Mouse (Mus musculus) limb, embryonic 14.5 days (tissue): ENCODE results near the gene Ikzf1. TPM values are rescaled to one million over a fixed set of nuclear protein-coding genes. Genes with fewer than 3 reads are reported as not detected.

Experiments
- ATAC-seq: fragments of 200-750 bp; cut with Nextera tagmentation; 2 replicates; pipeline ENCODE4 v1.8.0; 2017; ENCODE audit warnings: low read depth, moderate number of reproducible peaks, moderate TSS enrichment; ENCODE audit not compliant: low FRiP score
- DNase-seq: peaks from one replicate; pipeline ENCODE4 v3.0.0-alpha.2; 2015; ENCODE audit warnings: low spot score
- H3K27ac ChIP-seq: fragments of 300-500 bp; sonication (generic); replicated peaks from 2 replicates; pipeline ENCODE4 v1.5.1; 2014; ENCODE audit warnings: low read depth, mild to moderate bottlenecking, low read length, moderate library complexity, mixed read lengths
- H3K27me3 ChIP-seq: fragments of 300-500 bp; sonication (generic); 2 replicates; pipeline ENCODE4 v1.6.1; 2014; ENCODE audit warnings: low read length, mixed read lengths; ENCODE audit not compliant: control insufficient read depth, insufficient read depth
- H3K36me3 ChIP-seq: fragments of 300-500 bp; sonication (generic); 2 replicates; pipeline ENCODE4 v1.6.1; 2014; ENCODE audit warnings: mild to moderate bottlenecking, low read length, moderate library complexity, mixed read lengths; ENCODE audit not compliant: control insufficient read depth, insufficient read depth
- H3K4me1 ChIP-seq: fragments of 300-500 bp; sonication (generic); 2 replicates; pipeline ENCODE4 v1.6.1; 2014; ENCODE audit warnings: antibody characterized with exemption, low read length, mixed read lengths; ENCODE audit not compliant: control insufficient read depth, insufficient read depth
- H3K4me2 ChIP-seq: fragments of 300-500 bp; sonication (generic); replicated peaks from 2 replicates; pipeline ENCODE4 v1.6.1; 2014; ENCODE audit warnings: low read depth, mild to moderate bottlenecking, low read length, moderate library complexity; ENCODE audit not compliant: severe bottlenecking
- H3K4me3 ChIP-seq: fragments of 300-500 bp; sonication (generic); replicated peaks from 2 replicates; pipeline ENCODE4 v1.5.1; 2014; ENCODE audit warnings: low read length
- H3K9ac ChIP-seq: fragments of 300-500 bp; sonication (generic); 2 replicates; pipeline ENCODE4 v1.6.1; 2014; ENCODE audit warnings: mild to moderate bottlenecking, low read depth, low read length, moderate library complexity; ENCODE audit not compliant: severe bottlenecking
- H3K9me3 ChIP-seq: fragments of 300-500 bp; sonication (generic); 2 replicates; pipeline ENCODE4 v1.6.1; 2016; ENCODE audit warnings: low read length; ENCODE audit not compliant: control insufficient read depth
- POLR2A ChIP-seq: fragments of 200-500 bp; IDR thresholded peaks from 2 replicates; pipeline ENCODE4 v1.8.0; 2012; ENCODE audit warnings: inconsistent platforms, mild to moderate bottlenecking, moderate library complexity, borderline replicate concordance; ENCODE audit not compliant: insufficient read depth, insufficient read length; ENCODE audit errors: extremely low read depth
- WGBS: fragments of 180-500 bp; shearing (Covaris S2); extraction: QIAGEN DNeasy Blood & Tissue Kit; methylation state at CpG from one replicate; pipeline ENCODE4 v1.1.7; 2014; 5-methylcytosine and 5-hydroxymethylcytosine counted together
- polyA plus RNA-seq, 2 experiments: library from polyadenylated mRNA; depleted of rRNA in 1 of 2; stranded (reverse) in 1 of 2; unstranded in 1 of 2; fragments of >200 nt; fragmentation: Nextera tagmentation in 1 of 2; extraction: Ambion mirVana in 1 of 2; gene quantifications; 2 replicates each; pipeline versions ENCODE4 v1.2.1 to v1.2.3; 2012 to 2014

Gene Ikzf1
- polyA plus RNA-seq, 2 experiments, result 3.5 to 5.0 TPM

- H3K9ac ChIP-seq, result no peak overlapping the region
- DNase-seq, result no peak
- H3K27ac ChIP-seq, result no peak overlapping the region
- H3K4me2 ChIP-seq, result no peak overlapping the region
- no peak for ATAC-seq
- TF ChIP-seq POLR2A, result no peak
- no peaks in the 10 kb centered on the region for H3K27me3 ChIP-seq
- H3K9me3 ChIP-seq, result no peaks in the 10 kb centered on the region
- H3K4me3 ChIP-seq, result no peak overlapping the region
- no peaks in the 10 kb centered on the region for H3K36me3 ChIP-seq
- H3K4me1 ChIP-seq, result no peaks in the 10 kb centered on the region
Observed at GRCm38 (mm10) chr11:11766736-11767135, 81.9 kb downstream of the Ikzf1 start.

DNA sequence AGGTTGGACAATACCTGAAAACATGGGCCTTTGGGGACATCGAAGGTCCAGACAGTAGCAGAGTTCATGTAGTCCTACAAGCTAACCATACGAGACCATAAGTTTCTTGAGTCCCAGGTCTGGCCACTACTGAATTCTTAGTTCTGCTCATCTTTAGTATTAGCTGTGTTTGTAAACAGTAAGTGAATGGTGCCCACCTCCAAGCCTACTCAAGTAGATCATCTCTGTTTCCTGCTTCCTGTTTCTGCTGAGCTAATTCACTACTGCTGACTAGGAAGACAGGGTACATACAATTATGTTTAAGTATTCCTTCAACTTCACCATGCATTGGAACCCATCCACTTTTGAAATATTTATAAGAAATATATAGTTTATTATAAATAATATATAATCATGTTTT, 83.3 kb downstream of the Ikzf1 start:
- Histone ChIP-seq H3K27me3 (no peaks in the 10 kb centered on the region), H3K9me3 (no peaks in the 10 kb centered on the region), H3K9ac (no peak overlapping the region), H3K4me1 (no peaks in the 10 kb centered on the region), H3K36me3 (no peaks in the 10 kb centered on the region), H3K27ac (no peak overlapping the region), H3K4me3 (no peak overlapping the region), H3K4me2 (no peak overlapping the region)
- no peak for TF ChIP-seq POLR2A
- DNase-seq, result no peak
- no peak for ATAC-seq
- 76% methylated on average over 2 of the region's 2 CpGs for WGBS

GRCm38 (mm10) chr11:11769281-11769680, 84.5 kb downstream of the Ikzf1 start:
- DNase-seq (no peak), ATAC-seq (no peak)
- no peak overlapping the region for H3K4me2 ChIP-seq
- H3K27ac ChIP-seq, result no peak overlapping the region
- no peaks in the 10 kb centered on the region for H3K27me3 ChIP-seq
- H3K9ac ChIP-seq, result no peak overlapping the region
- no peaks in the 10 kb centered on the region for H3K36me3 ChIP-seq
- H3K9me3 ChIP-seq, result no peaks in the 10 kb centered on the region
- 91% methylated on average over 20 of the region's 20 CpGs for WGBS
- no peak for TF ChIP-seq POLR2A
- no peak overlapping the region for H3K4me3 ChIP-seq
- H3K4me1 ChIP-seq, result no peaks in the 10 kb centered on the region

DNA sequence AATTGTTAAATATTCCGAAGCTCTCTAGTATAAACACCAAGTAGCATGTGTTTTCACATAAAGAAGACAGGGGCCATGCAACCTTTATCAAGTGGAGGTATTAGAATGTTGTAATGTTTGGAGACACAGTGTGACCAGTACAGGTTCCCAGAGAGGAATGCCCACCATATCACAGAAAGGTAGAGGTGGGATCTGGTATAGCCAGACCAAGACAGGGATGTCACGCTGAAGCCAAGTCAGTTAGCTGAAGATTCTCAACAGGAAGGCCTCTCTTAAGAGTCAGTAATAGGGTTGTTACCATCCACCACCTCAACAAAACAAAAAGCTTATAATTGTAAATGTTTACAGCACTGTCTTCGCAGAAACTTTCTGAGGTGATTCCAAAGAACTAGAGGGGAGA, 85.9 kb downstream of the Ikzf1 start:
- ATAC-seq (no peak), DNase-seq (no peak)
- no peak overlapping the region for H3K4me3 ChIP-seq
- no peak overlapping the region for H3K27ac ChIP-seq
- H3K36me3 ChIP-seq, result no peaks in the 10 kb centered on the region
- no peaks in the 10 kb centered on the region for H3K4me1 ChIP-seq
- H3K9me3 ChIP-seq, result no peaks in the 10 kb centered on the region
- no peaks in the 10 kb centered on the region for H3K27me3 ChIP-seq
- no peak for TF ChIP-seq POLR2A
- no peak overlapping the region for H3K9ac ChIP-seq
- H3K4me2 ChIP-seq, result no peak overlapping the region
- 88% methylated on average over 3 of the region's 3 CpGs for WGBS

GRCm38 (mm10) chr11:11772196-11772595, 87.4 kb downstream of the Ikzf1 start:
- Histone ChIP-seq H3K9ac (no peak overlapping the region), H3K4me1 (no peaks in the 10 kb centered on the region), H3K27ac (no peak overlapping the region), H3K9me3 (no peaks in the 10 kb centered on the region), H3K27me3 (no peaks in the 10 kb centered on the region), H3K4me3 (no peak overlapping the region), H3K36me3 (no peaks in the 10 kb centered on the region), H3K4me2 (no peak overlapping the region)
- ATAC-seq (no peak), DNase-seq (no peak)
- WGBS, result 83% methylated on average over 4 of the region's 4 CpGs
- TF ChIP-seq POLR2A, result no peak

GRCm38 (mm10) chr11:11774384-11774783, 89.6 kb downstream of the Ikzf1 start:
- no peak overlapping the region for H3K4me3 ChIP-seq
- H3K9ac ChIP-seq, result no peak overlapping the region
- no peak for ATAC-seq
- no peak overlapping the region for H3K27ac ChIP-seq
- H3K9me3 ChIP-seq, result no peaks in the 10 kb centered on the region
- whole genome bisulfite sequencing, result 90% methylated on average over 4 of the region's 4 CpGs
- H3K36me3 ChIP-seq, result no peaks in the 10 kb centered on the region
- DNase-seq, result no peak
- no peak overlapping the region for H3K4me2 ChIP-seq
- no peak for TF ChIP-seq POLR2A
- H3K27me3 ChIP-seq, result no peaks in the 10 kb centered on the region
- H3K4me1 ChIP-seq, result no peaks in the 10 kb centered on the region
